Mouse (Mus musculus) MEL (cell line): ENCODE data around the gene Clstn3. TPM values are rescaled to one million over a fixed set of nuclear protein-coding genes. Genes with fewer than 3 reads are reported as not detected.
"Not testable (repeated sequence)": the region's sequence is repeated elsewhere in the genome, so short reads cannot be mapped to it uniquely, and the experiment has no call there.

Experiments
- DNase-seq: peaks from one replicate; pipeline ENCODE4 v3.0.0; 2011; ENCODE audit warnings: low read depth, low spot score
- H3K27ac ChIP-seq: 2 replicates; pipeline ENCODE4 v1.5.1; 2012; ENCODE audit warnings: low read depth, mild to moderate bottlenecking, control low read depth, low read length, moderate library complexity; ENCODE audit not compliant: control insufficient read depth
- H3K27me3 ChIP-seq, 2 experiments: fragments of 150-350 bp in 1 of 2; sonication (generic) in 1 of 2; 2 replicates each; pipeline ENCODE4 v1.6.1; 2012; ENCODE audit warnings: low read length in 2 of 2, mild to moderate bottlenecking in 2 of 2, improper control_type of control experiment in 1 of 2, moderate library complexity in 1 of 2; ENCODE audit not compliant: insufficient read depth in 2 of 2, control insufficient read depth in 1 of 2
- H3K36me3 ChIP-seq, 2 experiments: 2 replicates each; pipeline ENCODE4 v1.6.1; 2012 to 2014; ENCODE audit warnings: low read length in 2 of 2, improper control_type of control experiment in 1 of 2, inconsistent platforms in 1 of 2, mild to moderate bottlenecking in 1 of 2; ENCODE audit not compliant: insufficient read depth in 2 of 2, control insufficient read depth in 1 of 2
- H3K4me1 ChIP-seq, 2 experiments: fragments of 150-350 bp in 1 of 2; sonication (generic) in 1 of 2; 2 replicates each; pipeline ENCODE4 v1.6.1; 2012; ENCODE audit warnings: low read length in 2 of 2, improper control_type of control experiment in 1 of 2, mild to moderate bottlenecking in 1 of 2; ENCODE audit not compliant: insufficient read depth in 2 of 2, control insufficient read depth in 1 of 2
- H3K4me3 ChIP-seq, 2 experiments: fragments of 150-350 bp in 1 of 2; sonication (generic) in 1 of 2; 2 replicates each; pipeline ENCODE4 v1.5.1; 2012; ENCODE audit warnings: low read depth in 2 of 2, low read length in 2 of 2, mild to moderate bottlenecking in 2 of 2, moderate library complexity in 2 of 2, control low read depth in 1 of 2, improper control_type of control experiment in 1 of 2; ENCODE audit not compliant: control insufficient read depth in 1 of 2, insufficient read depth in 1 of 2
- H3K79me2 ChIP-seq: 2 replicates; pipeline ENCODE4 v1.6.1; 2012; ENCODE audit warnings: mild to moderate bottlenecking, low read length, moderate library complexity; ENCODE audit not compliant: control insufficient read depth, poor library complexity, insufficient read depth
- H3K9ac ChIP-seq: 2 replicates; pipeline ENCODE4 v1.6.1; 2012; ENCODE audit warnings: low read depth, mild to moderate bottlenecking, control low read depth, low read length, moderate library complexity; ENCODE audit not compliant: control insufficient read depth, poor library complexity, severe bottlenecking
- H3K9me3 ChIP-seq: fragments of 150-350 bp; sonication (generic); replicated peaks from 2 replicates; pipeline ENCODE4 v1.6.1; 2012; ENCODE audit warnings: mild to moderate bottlenecking, low read length, improper control_type of control experiment, moderate library complexity; ENCODE audit not compliant: insufficient read depth
- ZMIZ1 ChIP-seq: IDR thresholded peaks from 2 replicates; pipeline ENCODE4 v1.6.1; 2012; ENCODE audit warnings: low read depth, mild to moderate bottlenecking, inconsistent platforms, low read length, improper control_type of control experiment, moderate library complexity
- ZNF384 ChIP-seq: IDR thresholded peaks from 2 replicates; pipeline ENCODE4 v1.6.1; 2012; ENCODE audit warnings: low read depth, mild to moderate bottlenecking, inconsistent platforms, low read length, improper control_type of control experiment
- polyA plus RNA-seq, 2 experiments: library from polyadenylated mRNA; stranded (reverse) in 1 of 2; unstranded in 1 of 2; fragments of >175 nt in 1 of 2; fragments of >200 nt in 1 of 2; gene quantifications; 2 replicates each; pipeline versions ENCODE4 v1.2.1 to v1.2.4; 2012; ENCODE audit warnings: low replicate concordance in 2 of 2, low read depth in 1 of 2; ENCODE audit not compliant: insufficient read length in 2 of 2, insufficient read depth in 1 of 2, missing spikeins in 1 of 2
- total RNA-seq: library from RNA; depleted of rRNA; stranded (reverse); fragments of 300-350 nt; gene quantifications from 2 replicates; pipeline ENCODE4 v1.2.3, GENCODE M21; 2012; rRNA removed

Gene Clstn3
- total and polyA plus RNA-seq, 3 experiments, result 51.3 to 59.8 TPM; not detected in 1

DNA sequence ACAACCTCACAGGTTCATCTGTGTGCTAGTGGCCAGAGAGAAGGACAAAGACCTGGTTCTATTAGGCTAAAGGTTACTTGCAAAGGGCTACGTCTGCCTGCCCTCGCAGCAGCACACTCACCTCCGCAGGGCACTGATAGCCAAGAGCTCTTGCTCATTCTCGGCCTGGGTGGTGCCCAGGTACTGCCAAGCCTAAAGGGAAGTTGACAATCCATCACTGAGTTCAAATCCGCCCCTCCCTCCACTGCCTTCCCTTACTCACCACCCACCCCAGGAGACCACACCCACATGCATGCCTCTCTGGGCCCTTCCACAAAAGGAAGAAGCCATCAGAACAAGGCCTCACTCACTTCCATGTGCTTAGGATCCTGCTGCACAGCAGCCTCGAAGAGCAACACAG lies 64.9 kb downstream of the Clstn3 start:
- H3K79me2 ChIP-seq, result no peaks in the 10 kb centered on the region
- no peak for DNase-seq
- no peak overlapping the region for H3K9ac ChIP-seq
- H3K27ac ChIP-seq, result no peak overlapping the region
- H3K36me3 ChIP-seq, result peaks cover 0 to 13% of the 10 kb centered on the region in 2 experiments; a peak in 2 of 4 replicates
- no peak for TF ChIP-seq ZMIZ1
- no peaks in the 10 kb centered on the region for H3K9me3 ChIP-seq
- H3K27me3 ChIP-seq, result no peaks in the 10 kb centered on the region
- H3K4me3 ChIP-seq, result no peak overlapping the region
- H3K4me1 ChIP-seq, result no peaks in the 10 kb centered on the region

DNA sequence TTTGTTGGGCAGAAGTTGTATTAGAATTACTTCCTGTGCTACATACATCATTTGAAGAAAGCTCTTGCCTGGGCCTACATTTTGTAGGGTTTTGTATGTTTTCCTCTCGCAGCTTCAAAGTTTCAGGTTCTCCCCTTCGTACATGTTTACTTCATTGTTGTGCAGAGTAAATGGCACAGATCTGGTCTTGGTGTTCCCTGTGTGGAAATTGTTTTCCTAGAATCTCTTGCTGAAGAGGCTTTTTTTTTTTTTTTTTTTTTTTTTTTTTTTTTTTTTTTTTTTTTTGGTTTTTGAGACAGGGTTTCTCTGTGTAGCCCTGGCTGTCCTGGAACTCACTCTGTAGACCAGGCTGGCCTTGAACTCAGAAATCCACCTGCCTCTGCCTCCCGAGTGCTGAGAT lies 69.6 kb downstream of the Clstn3 start:
- H3K27me3 ChIP-seq, H3K4me3 ChIP-seq, H3K4me1 ChIP-seq, H3K27ac ChIP-seq, H3K79me2 ChIP-seq, H3K9ac ChIP-seq, H3K9me3 ChIP-seq, H3K36me3 ChIP-seq, DNase-seq: not testable (repeated sequence)
- TF ChIP-seq ZNF384, result peak; percentile 78
- TF ChIP-seq, all 39 proteins: peak for 1; not testable (repeated sequence) for 38

Other genes starting within 250 kb of the Clstn3 start
- gene Vmn2r27, start 232.9 kb downstream of the Clstn3 start, total RNA-seq, result not detected in 2 replicates
- gene Vmn2r27, start 232.9 kb downstream of the Clstn3 start, polyA plus RNA-seq, result not detected
- 0.33 and 0.58 TPM in 2 replicates for gene Cd163, start 160.1 kb downstream of the Clstn3 start, total RNA-seq
- gene Cd163, start 160.1 kb downstream of the Clstn3 start, polyA plus RNA-seq, result under 1 TPM in 1 of 2 experiments, not detected in 1; 0.81 TPM
- 56.0 and 63.1 TPM in 2 replicates for gene Pex5, start 49.7 kb downstream of the Clstn3 start, total RNA-seq
- 10 to 100 TPM in 1 of 2 experiments, not detected in 1; 63.0 TPM for gene Pex5, start 49.7 kb downstream of the Clstn3 start, polyA plus RNA-seq
- gene C1rl, start 28.3 kb upstream of the Clstn3 start, total RNA-seq, result 0.98 and 1.2 TPM in 2 replicates
- gene C1rl, start 28.3 kb upstream of the Clstn3 start, polyA plus RNA-seq, result 1 to 10 TPM in 1 of 2 experiments, not detected in 1; 2.6 TPM
- 0.19 and 0.29 TPM in 2 replicates for gene C1ra, start 47.6 kb upstream of the Clstn3 start, total RNA-seq
- gene C1ra, start 47.6 kb upstream of the Clstn3 start, polyA plus RNA-seq, result under 1 TPM in 1 of 2 experiments, not detected in 1; 0.28 TPM
- gene C1s1, start 77.6 kb upstream of the Clstn3 start, total RNA-seq, result 0.36 and 0.46 TPM in 2 replicates
- gene C1s1, start 77.6 kb upstream of the Clstn3 start, polyA plus RNA-seq, result 1 to 10 TPM in 1 of 2 experiments, not detected in 1; 1.5 TPM
- gene C1rb, start 105.5 kb upstream of the Clstn3 start, total RNA-seq, result not detected in 2 replicates
- under 1 TPM in 1 of 2 experiments, not detected in 1; 0.03 TPM for gene C1rb, start 105.5 kb upstream of the Clstn3 start, polyA plus RNA-seq
- gene C1s2, start 171.3 kb upstream of the Clstn3 start, total RNA-seq, result 0.12 and 0.16 TPM in 2 replicates
- gene C1s2, start 171.3 kb upstream of the Clstn3 start, polyA plus RNA-seq, result under 1 TPM in 1 of 2 experiments, not detected in 1; 0.25 TPM
- 135 and 143 TPM in 2 replicates for gene Lpcat3, start 198.2 kb upstream of the Clstn3 start, total RNA-seq
- 100 to 1,000 TPM in 1 of 2 experiments, not detected in 1; 337 TPM for gene Lpcat3, start 198.2 kb upstream of the Clstn3 start, polyA plus RNA-seq
- gene Emg1, start 247.4 kb upstream of the Clstn3 start, total RNA-seq, result 378 and 391 TPM in 2 replicates
- gene Emg1, start 247.4 kb upstream of the Clstn3 start, polyA plus RNA-seq, result 100 to 1,000 TPM in 1 of 2 experiments, not detected in 1; 346 TPM
- gene Phb2, start 247.5 kb upstream of the Clstn3 start, total RNA-seq, result 623 and 706 TPM in 2 replicates
- gene Phb2, start 247.5 kb upstream of the Clstn3 start, polyA plus RNA-seq, result 100 to 1,000 TPM; 309 to 815 TPM